Mouse (Mus musculus): Measurements from ENCODE around the gene Tnni1. TPM values are rescaled to one million over a fixed set of nuclear protein-coding genes. Genes with fewer than 3 reads are reported as not detected.

The Tnni1 gene
- total RNA-seq, 2 experiments from 2014 or later = 5.4 TPM; not detected in 1

DNA sequence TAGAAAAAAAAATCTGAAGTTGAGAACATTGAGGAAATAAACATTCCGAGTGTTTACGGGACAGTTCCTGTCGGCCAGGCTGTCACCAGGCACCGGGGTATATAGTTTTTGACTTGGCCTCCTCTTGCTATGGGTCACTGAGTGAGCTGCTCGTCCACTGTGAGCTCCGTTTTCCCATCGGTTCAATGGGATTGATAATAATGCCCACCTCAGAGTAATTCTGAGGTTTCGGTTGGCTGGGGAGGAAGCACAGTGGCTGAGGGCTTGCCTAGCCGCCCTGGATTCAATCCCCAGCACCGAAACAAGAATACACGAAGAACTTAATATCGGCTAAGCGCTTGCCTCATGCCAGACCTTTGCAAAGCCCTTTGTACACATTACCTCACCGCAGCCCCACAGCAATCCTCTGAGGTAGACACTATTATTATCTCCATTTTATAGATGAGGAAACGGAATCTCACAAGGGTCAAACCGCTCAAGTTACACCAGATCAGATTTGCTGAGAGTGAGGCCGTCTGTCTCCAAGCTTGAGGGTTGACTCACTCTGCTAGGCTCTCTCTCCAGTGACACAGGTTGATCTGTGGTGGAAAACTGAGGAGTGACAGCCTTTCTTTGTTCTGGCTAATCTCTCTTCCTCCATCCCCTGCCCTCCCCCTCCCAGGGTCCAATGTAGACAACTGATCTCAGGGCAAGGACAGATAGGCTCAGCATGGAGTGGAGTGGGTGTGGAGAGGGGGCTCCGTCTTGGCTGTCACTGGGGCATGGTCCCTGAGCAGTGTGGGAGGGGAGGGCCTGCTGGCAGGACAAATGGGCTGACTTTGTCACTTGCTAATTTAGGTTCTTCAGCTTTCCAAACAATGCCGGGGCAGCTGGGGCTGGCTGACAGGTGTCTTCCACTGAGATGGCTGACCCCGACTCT is 15.2 kb downstream of the Tnni1 start:
- no peak for ATAC-seq (replicated peaks; ENCODE audit: low FRiP score, low TSS enrichment, poor library complexity, severe bottlenecking)

DNA sequence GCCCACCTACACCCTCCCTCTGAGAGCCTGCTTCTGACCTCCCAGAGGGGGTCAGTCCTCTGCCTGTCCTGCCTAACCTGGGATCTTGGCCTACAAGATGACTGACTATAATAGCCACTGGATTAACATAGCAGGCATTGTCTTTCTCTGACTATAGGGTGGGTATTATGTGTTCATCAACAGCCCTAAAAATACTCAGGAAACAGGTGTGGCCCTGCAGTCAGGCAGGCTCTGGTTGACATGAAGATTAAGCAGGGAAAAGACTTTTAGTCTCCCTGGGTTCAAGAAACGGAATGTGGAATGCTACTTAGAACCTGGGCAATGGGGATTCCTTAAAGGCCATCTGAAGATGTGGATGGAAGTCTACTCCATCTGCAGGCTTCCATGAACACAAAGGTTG is 19.3 kb downstream of the Tnni1 start:
- no peak for ATAC-seq (replicated peaks; ENCODE audit: low FRiP score, low TSS enrichment, poor library complexity, severe bottlenecking)

DNA sequence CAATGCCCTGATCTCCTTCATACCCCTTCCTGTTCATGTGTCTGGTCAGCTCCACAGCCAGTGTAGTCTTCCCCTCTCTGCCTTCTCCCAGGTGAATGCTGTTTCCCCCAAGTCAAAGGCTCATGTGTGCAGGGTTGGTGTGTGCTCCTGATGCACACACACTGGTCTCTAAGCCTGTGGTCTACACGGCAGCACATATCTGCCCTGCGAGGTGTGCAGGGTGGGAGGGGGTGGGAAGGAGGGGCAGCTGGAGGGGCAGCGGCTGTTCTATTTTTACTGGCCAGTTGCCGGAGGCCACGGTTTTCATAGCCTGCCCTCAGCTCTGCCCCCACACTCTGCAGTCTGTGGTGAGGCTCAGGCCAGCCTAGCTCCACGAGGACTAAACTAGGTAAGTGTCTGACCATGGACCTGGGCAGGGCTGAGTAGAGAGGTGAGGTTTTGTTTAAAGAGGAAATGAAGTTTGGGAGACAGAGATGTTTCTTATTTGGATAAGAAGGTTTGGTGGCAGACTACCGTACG is 19.9 kb downstream of the Tnni1 start:
- no peak for ATAC-seq (replicated peaks; ENCODE audit: low FRiP score, low TSS enrichment, poor library complexity, severe bottlenecking)

DNA sequence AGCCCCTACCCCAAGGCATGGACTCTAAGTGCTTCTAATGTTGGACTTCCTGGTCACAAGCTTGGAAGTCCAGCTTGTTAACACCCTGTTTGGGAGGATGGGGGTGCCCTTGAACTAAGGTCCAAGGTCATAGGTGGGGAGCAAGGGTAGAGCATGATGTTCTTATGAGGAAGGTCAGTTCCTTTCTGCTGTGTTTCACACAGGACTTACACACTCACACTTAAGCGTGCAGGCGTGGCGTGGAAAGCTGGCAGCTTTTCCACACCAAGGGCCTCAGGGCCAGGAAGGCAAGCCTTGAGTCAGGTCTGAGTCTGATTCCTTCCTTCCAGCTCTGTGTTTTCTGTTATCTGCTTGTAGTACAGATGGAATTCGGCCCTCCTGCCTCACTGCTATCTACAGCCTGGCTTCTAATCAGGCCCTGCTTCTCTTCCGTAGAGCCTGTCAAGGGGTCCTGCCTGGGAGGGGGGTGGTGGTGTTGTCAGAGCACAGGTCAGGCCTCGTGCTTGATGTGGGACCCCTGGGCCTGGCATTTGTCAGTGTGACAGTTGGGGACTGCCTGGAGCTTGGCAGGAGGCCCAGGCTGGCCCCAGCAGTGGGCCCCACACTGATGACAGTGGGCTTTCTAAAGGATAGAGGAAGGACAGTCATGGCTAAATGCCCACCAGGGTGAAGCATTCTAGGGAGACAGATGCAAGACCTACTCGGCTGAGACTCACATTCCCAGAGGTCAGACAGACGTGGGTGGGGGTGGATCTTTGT is 21.1 kb downstream of the Tnni1 start:
- 0 out of 2 replicates have a peak, but pooled peaks have one; percentile 49 for ATAC-seq (replicated peaks; ENCODE audit: low FRiP score, low TSS enrichment, poor library complexity, severe bottlenecking)

DNA sequence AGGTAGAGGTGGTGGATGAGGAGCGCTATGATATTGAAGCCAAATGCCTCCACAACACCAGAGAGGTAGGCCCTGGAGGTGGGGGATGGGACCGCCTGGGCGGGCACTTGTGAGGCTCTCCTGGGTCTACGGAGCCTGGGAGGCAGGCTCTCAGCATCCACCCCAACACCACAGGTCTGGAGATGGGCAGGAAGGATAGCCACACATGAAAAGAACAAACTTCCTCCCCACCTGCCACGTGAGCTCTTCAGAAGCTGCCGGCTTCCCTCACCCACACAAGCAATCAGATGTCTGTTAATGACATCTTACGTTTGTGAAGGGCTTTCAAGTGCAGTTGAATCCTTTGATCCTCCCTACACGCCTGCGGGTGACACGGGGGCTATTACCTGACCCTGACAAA is 28.3 kb downstream of the Tnni1 start:
- ATAC-seq (replicated peaks; ENCODE audit: low FRiP score, low TSS enrichment, poor library complexity, severe bottlenecking) = no peak

DNA sequence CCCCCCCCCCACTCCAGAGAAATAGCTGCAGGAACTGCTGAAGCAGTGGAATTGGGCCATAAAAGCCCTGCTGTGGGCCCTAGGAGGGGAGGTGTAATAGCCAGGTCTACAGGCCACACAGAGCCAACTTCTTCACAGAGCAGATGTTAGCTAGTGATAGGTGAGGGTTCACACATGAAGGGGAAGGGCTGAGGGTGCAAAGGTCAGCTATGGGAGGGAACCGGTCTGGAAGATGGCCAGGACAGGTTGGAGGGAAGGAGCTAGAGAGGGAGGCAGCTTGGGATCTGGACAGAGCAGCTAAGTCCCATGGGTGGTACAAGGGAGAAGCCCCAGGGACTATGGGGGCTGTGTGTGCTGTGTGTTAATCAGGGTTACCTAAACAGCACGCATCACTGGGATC is 30.9 kb downstream of the Tnni1 start:
- ATAC-seq (replicated peaks; ENCODE audit: low FRiP score, low TSS enrichment, poor library complexity, severe bottlenecking) = 0 out of 2 replicates have a peak, but pooled peaks have one; percentile 15

DNA sequence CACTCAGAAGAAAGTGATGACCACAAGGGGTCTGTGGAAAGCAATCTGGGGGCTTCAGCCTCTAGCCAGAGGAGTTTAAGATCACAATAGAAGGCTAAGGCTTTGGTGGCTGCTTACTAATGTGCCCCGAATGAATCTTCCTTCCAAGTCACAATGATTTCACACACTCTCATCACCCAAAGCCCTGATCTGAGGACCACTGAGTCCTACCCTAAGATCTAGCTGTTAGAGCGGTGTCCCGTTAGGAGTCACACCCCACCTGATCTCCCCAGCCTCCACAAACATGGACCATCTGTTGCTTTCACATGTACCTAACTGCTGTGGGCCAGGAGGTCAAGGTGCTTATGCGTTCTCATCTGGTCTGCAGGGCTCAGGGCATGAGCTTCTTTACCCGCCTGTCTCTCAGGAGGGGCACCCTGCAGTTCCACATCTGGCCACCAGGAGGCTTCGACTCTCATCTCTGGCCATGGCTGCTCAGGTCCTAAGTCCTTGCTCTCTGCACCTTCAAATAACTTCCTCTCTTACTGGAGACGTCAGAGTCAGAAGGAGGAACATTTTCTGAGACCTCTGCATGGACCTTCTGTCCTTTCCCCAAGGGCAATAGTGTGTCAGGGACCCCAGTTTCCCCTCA is 31.9 kb downstream of the Tnni1 start:
- peak; percentile 71 for ATAC-seq (replicated peaks; ENCODE audit: low FRiP score, low TSS enrichment, poor library complexity, severe bottlenecking)

DNA sequence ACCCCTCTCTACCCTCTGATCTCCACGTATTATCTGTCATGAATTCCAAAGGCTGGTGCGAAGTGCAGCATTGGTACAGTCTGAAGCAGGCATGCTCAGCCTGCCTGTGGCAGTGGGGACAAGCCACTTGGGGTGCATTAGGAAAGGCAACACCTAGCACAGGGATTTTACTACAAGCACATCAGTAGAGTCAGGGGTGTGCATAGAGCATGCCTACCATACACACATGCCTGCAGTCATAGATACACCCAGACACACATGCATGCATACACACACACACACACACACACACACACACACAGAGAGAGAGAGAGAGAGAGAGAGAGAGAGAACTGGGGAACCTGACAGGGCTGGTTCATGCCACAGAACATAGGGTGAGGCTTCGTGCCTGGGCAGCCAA is 33.0 kb downstream of the Tnni1 start:
- no peak for ATAC-seq (replicated peaks; ENCODE audit: low FRiP score, low TSS enrichment, poor library complexity, severe bottlenecking)

DNA sequence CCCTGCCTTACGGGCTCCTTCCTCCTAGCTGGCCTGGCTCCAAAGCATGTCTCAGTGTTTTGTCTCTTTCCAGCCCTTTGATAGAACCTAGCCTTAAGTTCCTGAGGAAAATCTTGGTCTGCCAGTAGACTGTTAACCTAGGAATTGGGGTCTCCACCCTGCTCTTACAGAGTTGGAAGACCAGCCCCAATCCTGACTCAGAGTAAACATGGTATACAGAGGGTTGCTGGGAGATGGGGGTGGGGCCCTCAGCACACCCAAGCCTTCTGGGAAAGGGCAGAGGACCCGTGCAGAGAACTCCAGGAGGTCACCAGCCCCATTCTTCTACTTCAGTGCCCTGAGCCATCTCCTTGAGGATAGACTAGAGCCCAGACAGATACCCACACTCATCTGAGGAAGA is 33.4 kb downstream of the Tnni1 start:
- ATAC-seq (replicated peaks; ENCODE audit: low FRiP score, low TSS enrichment, poor library complexity, severe bottlenecking) = no peak

DNA sequence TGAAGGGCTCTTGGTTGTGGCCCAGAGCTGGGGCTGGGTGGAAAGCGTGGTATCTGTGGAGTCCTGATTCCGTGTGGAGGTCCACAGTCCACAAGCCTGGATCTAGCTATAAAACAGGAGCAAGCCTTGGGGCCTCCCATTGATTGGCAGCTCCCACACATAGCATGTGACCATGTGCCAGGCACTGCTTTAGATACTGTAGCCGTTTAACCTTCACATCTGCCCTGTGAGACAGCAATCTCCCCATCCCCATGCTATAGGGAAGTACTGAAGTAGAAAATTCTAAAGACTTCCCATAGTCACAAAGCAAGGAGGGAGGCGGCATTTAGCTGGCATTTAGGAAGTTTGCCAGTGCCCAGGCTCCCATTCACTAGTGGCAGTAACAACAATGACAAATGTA is 33.8 kb downstream of the Tnni1 start:
- ATAC-seq (replicated peaks; ENCODE audit: low FRiP score, low TSS enrichment, poor library complexity, severe bottlenecking) = no peak

DNA sequence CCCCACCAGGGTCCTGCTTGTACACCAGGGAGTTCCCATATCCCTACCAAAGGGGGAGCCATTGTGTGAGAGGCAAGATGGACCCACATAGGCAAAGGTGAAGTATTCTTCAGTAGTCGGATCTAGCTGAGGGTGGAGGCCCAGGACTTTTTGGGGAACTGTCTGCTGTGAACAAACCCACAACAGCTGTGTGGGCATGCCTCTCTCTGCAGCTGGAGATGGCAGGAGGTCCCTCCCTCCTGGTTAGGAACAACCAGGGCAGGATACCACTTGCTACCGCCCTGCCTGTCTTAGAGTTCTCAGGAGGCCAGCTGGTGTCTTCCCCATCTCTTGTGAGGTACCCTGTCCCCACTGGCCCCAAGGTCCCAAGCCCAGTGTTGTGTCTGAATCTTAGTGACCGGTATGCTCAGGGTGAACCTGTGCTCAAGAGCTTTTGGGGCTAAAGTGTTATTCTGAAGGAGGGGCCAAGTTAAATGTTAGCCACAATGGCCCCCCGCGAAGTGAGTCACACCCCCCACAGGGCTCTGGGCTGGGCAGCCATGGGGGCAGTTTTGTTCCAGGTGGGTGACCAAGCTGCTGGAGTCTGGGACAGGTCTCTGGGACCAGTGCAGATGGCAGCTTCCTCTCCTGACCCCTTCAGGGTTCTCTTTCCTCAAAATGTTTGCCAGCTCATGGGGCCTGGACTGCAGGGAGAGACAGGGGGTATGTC is 34.6 kb downstream of the Tnni1 start:
- no peak for ATAC-seq (replicated peaks; ENCODE audit: low FRiP score, low TSS enrichment, poor library complexity, severe bottlenecking)

DNA sequence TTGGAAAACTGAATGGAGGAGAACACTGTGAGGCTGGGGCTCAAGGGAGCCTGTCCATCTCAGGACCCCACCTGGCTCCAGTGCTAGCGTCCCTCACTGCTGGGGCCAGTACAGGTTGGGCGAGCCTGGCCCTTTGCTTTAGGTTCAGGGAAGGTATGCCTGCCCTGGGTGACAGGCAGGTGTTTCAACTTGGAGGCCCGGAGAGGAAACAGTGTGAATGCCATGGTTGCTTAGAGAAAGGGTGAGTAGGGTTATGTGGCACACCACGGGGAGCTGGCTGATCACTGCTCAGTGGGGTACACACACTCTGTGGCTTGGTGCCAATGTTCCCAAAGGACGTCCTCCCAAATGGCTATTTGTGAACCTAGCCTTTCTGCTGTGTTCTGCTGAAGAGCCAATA is 35.3 kb downstream of the Tnni1 start:
- ATAC-seq (replicated peaks; ENCODE audit: low FRiP score, low TSS enrichment, poor library complexity, severe bottlenecking) = no peak

DNA sequence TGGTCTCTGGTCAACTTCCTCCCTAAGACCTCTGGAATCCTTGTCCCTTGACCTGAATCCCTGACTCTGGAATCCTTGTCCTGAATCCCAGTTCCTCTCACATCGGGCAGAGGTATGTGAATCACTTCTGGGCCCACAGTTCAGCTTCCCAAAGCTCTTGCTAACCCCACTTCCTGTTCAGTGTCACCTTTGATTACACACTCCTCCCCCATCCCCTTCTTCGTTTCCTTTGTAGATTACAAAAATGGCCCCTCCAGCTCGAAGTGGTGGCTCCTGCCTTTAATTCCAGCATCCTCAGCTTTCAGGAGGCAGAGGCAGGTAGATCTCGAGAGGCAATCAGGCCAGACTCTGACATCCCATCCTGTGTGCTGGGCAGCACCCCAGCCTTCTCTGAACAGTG is 38.4 kb downstream of the Tnni1 start:
- no peak for ATAC-seq (replicated peaks; ENCODE audit: low FRiP score, low TSS enrichment, poor library complexity, severe bottlenecking)

DNA sequence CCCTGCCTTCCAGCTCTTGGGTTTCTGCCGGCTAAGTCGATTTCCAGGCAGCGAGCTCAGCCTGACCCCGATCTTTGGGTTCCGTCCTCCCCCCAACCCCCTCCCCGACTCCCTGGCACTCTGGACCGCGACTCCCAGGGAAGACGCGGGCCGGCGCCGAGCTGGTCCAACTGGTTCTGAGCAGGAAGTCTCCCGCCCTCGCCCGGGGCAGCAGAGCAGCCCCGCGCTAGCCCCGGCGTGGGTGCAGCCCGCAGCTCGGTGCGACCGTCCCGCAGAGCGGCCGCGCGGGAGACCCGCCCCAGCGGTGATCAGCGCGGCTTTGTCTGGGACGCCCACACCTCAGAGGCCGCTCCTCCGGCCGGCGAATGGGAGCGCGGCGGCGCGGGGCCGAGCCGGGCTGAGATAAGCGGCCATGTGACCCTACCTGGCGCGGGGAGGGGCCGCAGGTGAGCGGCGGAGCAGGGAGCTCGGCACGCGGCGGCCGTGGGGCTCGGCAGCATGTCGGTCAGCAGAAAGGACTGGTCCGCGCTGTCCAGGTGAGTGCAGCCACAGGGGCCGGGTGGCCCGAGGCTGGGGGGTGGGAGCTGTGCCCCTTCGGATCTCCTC is 39.4 kb downstream of the Tnni1 start, which contains the start of gene Lad1:
TSS of gene Lad1 (plus strand) at position 118 of the 606 bp plus-strand sequence.
- no peak for ATAC-seq (replicated peaks; ENCODE audit: low FRiP score, low TSS enrichment, poor library complexity, severe bottlenecking)

DNA sequence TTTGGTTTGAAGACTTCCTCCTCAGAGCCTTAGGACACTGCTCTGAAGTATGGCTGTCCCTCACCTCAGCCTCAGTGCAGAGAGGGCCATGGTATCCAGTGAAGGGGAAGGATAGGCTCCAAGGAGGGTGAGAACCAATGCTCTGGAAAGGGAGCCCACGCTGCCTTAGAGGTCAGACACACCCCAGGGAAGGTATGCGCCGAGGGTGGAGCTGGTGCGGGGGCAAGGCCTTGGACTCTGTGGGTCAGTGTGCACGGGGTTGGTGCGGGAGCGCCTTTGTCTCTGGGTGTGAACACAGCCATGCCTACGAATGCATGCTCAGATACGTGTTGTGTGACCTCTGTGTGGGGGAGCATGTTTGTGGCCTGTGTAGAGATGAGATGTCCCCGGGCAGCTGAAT is 40.8 kb downstream of the Tnni1 start:
- no peak for ATAC-seq (replicated peaks; ENCODE audit: low FRiP score, low TSS enrichment, poor library complexity, severe bottlenecking)

DNA sequence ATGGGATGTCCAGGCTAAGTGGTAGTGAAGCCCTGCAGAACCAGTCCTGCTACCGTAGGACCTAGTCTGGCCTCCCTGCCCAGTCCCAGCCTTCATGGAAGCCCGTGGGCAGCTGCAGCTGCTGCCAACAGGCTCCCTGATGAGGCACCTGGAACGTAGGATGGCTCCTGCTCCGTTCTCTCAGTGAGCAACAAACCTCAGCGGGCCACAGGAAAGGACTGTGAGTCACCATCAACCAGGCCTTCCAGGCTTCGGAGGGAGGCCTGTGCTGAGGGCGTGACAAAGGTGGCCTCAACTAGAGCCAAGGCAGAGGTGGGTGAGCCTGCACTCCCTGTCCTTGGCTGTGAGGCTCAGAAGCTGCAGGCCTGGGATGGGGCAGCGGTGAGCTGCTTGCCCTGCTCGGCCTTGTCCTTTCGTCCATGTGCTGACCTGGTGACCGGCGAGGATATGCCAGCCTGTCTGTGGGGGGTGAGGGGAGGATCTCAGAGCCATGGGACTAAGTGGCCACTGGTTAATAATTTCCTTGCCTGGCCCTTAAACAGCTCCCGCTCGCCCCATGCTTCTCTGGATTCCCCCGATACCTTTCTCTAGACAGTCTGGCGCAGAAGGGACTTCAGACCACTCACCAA is 41.6 kb downstream of the Tnni1 start:
- no peak for ATAC-seq (replicated peaks; ENCODE audit: low FRiP score, low TSS enrichment, poor library complexity, severe bottlenecking)

DNA sequence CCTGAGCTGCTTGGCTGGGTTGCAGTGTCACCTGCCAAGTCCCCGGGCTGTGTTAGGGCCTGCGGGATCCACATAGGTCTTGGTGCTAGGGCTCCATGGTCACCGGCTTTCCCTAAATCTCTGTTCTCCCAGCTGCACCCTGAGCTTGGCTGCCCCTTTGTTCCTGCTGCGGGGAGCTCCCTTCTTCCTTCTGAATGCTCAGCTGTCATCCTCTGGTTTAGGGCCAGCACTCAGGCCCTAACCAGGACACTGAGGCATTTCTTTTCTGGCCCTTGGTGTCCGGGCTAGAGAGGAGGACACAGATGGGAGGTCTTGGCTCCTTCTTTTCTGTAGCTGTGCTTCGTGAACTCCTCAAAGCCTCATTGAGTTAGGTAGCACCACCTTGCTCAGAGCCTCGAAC is 42.5 kb downstream of the Tnni1 start:
- ATAC-seq (replicated peaks; ENCODE audit: low FRiP score, low TSS enrichment, poor library complexity, severe bottlenecking) = no peak

DNA sequence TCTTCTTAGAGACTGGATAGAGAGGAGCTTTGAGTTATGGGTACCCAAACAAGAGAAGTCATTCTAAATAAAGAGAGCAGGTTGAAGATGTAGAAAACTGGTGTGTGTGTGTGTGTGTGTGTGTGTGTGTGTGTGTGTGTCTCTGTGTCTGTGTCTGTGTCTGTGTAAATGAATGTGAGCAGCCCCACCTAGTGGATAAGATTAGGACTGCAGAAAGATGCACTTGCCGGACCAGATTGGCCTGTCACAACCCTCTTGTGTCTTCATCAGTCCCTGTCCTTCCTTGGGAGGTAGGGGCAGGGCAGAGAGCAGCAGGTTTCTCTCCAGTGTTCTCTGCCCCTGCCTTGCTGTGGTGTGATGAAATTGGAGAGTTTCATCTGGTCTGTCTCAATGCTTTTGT is 49.7 kb downstream of the Tnni1 start:
- peak; percentile 62; the same call in 1 of the 2 replicates for ATAC-seq (replicated peaks; ENCODE audit: low FRiP score, low TSS enrichment, poor library complexity, severe bottlenecking)

Data from megakaryocyte-erythroid progenitor cell, adult 5-6 weeks (primary cell).